Mouse (Mus musculus): Measurements from ENCODE around the gene Sox18. TPM values are rescaled to one million over a fixed set of nuclear protein-coding genes. Genes with fewer than 3 reads are reported as not detected.

The Sox18 gene
- polyA plus RNA-seq, 2 experiments = 4.1 to 5.5 TPM

GRCm38 (mm10) chr2:181677755-181678098 lies 6.3 kb upstream of the Sox18 start:
- Histone ChIP-seq H3K4me2 (ENCODE audit: low read depth) (no peak overlapping the region), H3K27ac (no peak overlapping the region), H3K9me3 (ENCODE audit: control insufficient read depth, low read length) (no peaks in the 10 kb centered on the region), H3K4me3 (ENCODE audit: insufficient read depth in 1 of 2, low read depth in 2 of 2, low read length in 2 of 2) (no peak overlapping the region), H3K36me3 (replicated peaks; ENCODE audit: control insufficient read depth, insufficient read depth, low read depth) (no peaks in the 10 kb centered on the region), H3K9ac (replicated peaks) (no peak overlapping the region), H3K27me3 (ENCODE audit: control insufficient read depth, insufficient read depth, low read length) (peaks cover 11% of the 10 kb centered on the region), H3K4me1 (replicated peaks; ENCODE audit: control insufficient read depth in 2 of 2, insufficient read depth in 2 of 2, low read length in 1 of 2) (peaks cover 3 to 13% of the 10 kb centered on the region in 2 experiments)
- WGBS (ENCODE audit: insufficient replicate concordance) = 26% methylated on average over 3 of the region's 3 CpGs
- DNase-seq (ENCODE audit: low read depth in 3 of 3, low spot score in 3 of 3) (no peak), ATAC-seq (ENCODE audit: insufficient read depth) (no peak)
- TF ChIP-seq CTCF (IDR thresholded peaks at IDR 0.05; ENCODE audit: low read depth) (no peak), EP300 (IDR thresholded peaks at IDR 0.05; ENCODE audit: low read depth) (no peak)

GRCm38 (mm10) chr2:181677096-181677754 lies 5.8 kb upstream of the Sox18 start:
- H3K4me3 ChIP-seq (ENCODE audit: insufficient read depth in 1 of 2, low read depth in 2 of 2, low read length in 2 of 2) = no peak overlapping the region
- ATAC-seq (ENCODE audit: insufficient read depth) (no peak), DNase-seq (ENCODE audit: low read depth in 3 of 3, low spot score in 3 of 3) (no peak)
- H3K27me3 ChIP-seq (ENCODE audit: control insufficient read depth, insufficient read depth, low read length) = peaks cover 16% of the 10 kb centered on the region
- no peaks in the 10 kb centered on the region for H3K36me3 ChIP-seq (replicated peaks; ENCODE audit: control insufficient read depth, insufficient read depth, low read depth)
- WGBS (ENCODE audit: insufficient replicate concordance) = 69% methylated on average over 5 of the region's 5 CpGs
- no peak overlapping the region for H3K4me2 ChIP-seq (ENCODE audit: low read depth)
- H3K27ac ChIP-seq = no peak overlapping the region
- H3K4me1 ChIP-seq (replicated peaks; ENCODE audit: control insufficient read depth in 2 of 2, insufficient read depth in 2 of 2, low read length in 1 of 2) = peaks cover 3 to 13% of the 10 kb centered on the region in 2 experiments
- H3K9ac ChIP-seq (replicated peaks) = no peak overlapping the region
- H3K9me3 ChIP-seq (ENCODE audit: control insufficient read depth, low read length) = no peaks in the 10 kb centered on the region
- TF ChIP-seq CTCF (IDR thresholded peaks at IDR 0.05; ENCODE audit: low read depth) = no peak
- TF ChIP-seq EP300 (IDR thresholded peaks at IDR 0.05; ENCODE audit: low read depth) = no peak

DNA sequence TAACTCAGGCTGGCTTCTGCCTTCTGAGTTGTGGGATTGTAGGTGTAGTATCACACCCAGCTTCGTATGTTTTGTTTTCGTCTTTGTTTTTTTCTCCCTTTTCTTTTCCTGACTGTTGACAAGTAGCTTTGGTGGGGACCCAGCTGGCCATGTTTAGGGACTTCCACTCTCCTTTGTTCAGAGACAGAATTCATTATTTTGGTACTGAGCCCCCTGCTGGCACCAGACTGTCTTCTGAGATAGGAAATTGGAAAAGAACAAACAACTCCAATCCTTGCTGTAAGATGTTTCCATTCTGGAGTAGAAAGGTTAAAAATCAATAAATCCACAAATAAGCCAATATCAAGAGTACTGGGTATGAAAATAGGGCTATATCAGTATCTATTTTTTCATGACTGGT lies 5.0 kb upstream of the Sox18 start:
- Histone ChIP-seq H3K9ac (replicated peaks) (no peak overlapping the region), H3K4me3 (ENCODE audit: insufficient read depth in 1 of 2, low read depth in 2 of 2, low read length in 2 of 2) (no peak overlapping the region), H3K4me2 (ENCODE audit: low read depth) (no peak overlapping the region), H3K4me1 (replicated peaks; ENCODE audit: control insufficient read depth in 2 of 2, insufficient read depth in 2 of 2, low read length in 1 of 2) (peaks cover 3 to 13% of the 10 kb centered on the region in 2 experiments), H3K36me3 (replicated peaks; ENCODE audit: control insufficient read depth, insufficient read depth, low read depth) (no peaks in the 10 kb centered on the region), H3K9me3 (ENCODE audit: control insufficient read depth, low read length) (no peaks in the 10 kb centered on the region), H3K27ac (no peak overlapping the region), H3K27me3 (ENCODE audit: control insufficient read depth, insufficient read depth, low read length) (peaks cover 24% of the 10 kb centered on the region)
- 19% methylated on average over 2 of the region's 2 CpGs for WGBS (ENCODE audit: insufficient replicate concordance)
- no peak for DNase-seq (ENCODE audit: low read depth in 3 of 3, low spot score in 3 of 3)
- no peak for ATAC-seq (ENCODE audit: insufficient read depth)
- TF ChIP-seq CTCF (IDR thresholded peaks at IDR 0.05; ENCODE audit: low read depth) = no peak
- TF ChIP-seq EP300 (IDR thresholded peaks at IDR 0.05; ENCODE audit: low read depth) = no peak

GRCm38 (mm10) chr2:181675454-181675853 lies 4.0 kb upstream of the Sox18 start:
- no peak overlapping the region for H3K9ac ChIP-seq (replicated peaks)
- no peak overlapping the region for H3K27ac ChIP-seq
- ATAC-seq (ENCODE audit: insufficient read depth) (0 out of 2 replicates have a peak, but pooled peaks have one; percentile 14), DNase-seq (ENCODE audit: low read depth in 3 of 3, low spot score in 3 of 3) (no peak)
- peak overlapping the region; percentile 40 for H3K4me2 ChIP-seq (ENCODE audit: low read depth)
- peaks cover 31% of the 10 kb centered on the region for H3K27me3 ChIP-seq (ENCODE audit: control insufficient read depth, insufficient read depth, low read length)
- no peaks in the 10 kb centered on the region for H3K36me3 ChIP-seq (replicated peaks; ENCODE audit: control insufficient read depth, insufficient read depth, low read depth)
- no peaks in the 10 kb centered on the region for H3K9me3 ChIP-seq (ENCODE audit: control insufficient read depth, low read length)
- 3% methylated on average over 14 of the region's 14 CpGs for WGBS (ENCODE audit: insufficient replicate concordance)
- H3K4me3 ChIP-seq (ENCODE audit: insufficient read depth in 1 of 2, low read depth in 2 of 2, low read length in 2 of 2) = no peak overlapping the region
- peaks cover under 1 to 8% of the 10 kb centered on the region in 2 experiments for H3K4me1 ChIP-seq (replicated peaks; ENCODE audit: control insufficient read depth in 2 of 2, insufficient read depth in 2 of 2, low read length in 1 of 2)
- TF ChIP-seq CTCF (IDR thresholded peaks at IDR 0.05; ENCODE audit: low read depth) = no peak
- TF ChIP-seq EP300 (IDR thresholded peaks at IDR 0.05; ENCODE audit: low read depth) = no peak

DNA sequence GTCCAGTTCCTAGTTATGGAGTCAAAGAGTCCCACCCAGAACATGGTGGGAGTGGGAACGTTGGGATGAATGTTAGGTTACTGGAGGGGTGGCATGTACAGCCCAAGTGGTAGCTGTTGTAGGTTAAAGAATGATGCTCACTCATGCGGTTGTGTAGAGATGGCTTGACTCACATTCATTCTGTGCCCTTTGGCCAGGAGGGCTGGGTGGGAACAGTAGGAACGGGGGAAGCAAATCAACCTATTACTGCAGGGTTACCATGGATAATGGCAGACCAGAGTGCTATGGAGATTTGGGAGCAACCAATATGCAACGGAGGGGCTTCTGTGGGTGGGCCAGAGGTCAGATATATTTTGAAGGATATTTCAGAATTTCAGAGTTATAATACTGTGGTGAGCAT lies 3.5 kb upstream of the Sox18 start:
- TF ChIP-seq CTCF (IDR thresholded peaks at IDR 0.05; ENCODE audit: low read depth) = no peak
- TF ChIP-seq EP300 (IDR thresholded peaks at IDR 0.05; ENCODE audit: low read depth) = no peak
- no peak overlapping the region for H3K27ac ChIP-seq

More for the DNA sequence above, 3.5 kb upstream of the Sox18 start:
- Histone ChIP-seq H3K9me3 (ENCODE audit: control insufficient read depth, low read length) (no peaks in the 10 kb centered on the region), H3K27me3 (ENCODE audit: control insufficient read depth, insufficient read depth, low read length) (peaks cover 36% of the 10 kb centered on the region), H3K36me3 (replicated peaks; ENCODE audit: control insufficient read depth, insufficient read depth, low read depth) (no peaks in the 10 kb centered on the region), H3K4me2 (ENCODE audit: low read depth) (no peak overlapping the region), H3K4me1 (replicated peaks; ENCODE audit: control insufficient read depth in 2 of 2, insufficient read depth in 2 of 2, low read length in 1 of 2) (peaks cover 0 to 8% of the 10 kb centered on the region in 2 experiments; a peak in 3 of 4 replicates), H3K9ac (replicated peaks) (no peak overlapping the region), H3K4me3 (ENCODE audit: insufficient read depth in 1 of 2, low read depth in 2 of 2, low read length in 2 of 2) (no peak overlapping the region)
- no peak for DNase-seq (ENCODE audit: low read depth in 3 of 3, low spot score in 3 of 3)
- ATAC-seq (ENCODE audit: insufficient read depth) = no peak
- WGBS (ENCODE audit: insufficient replicate concordance) = 58% methylated on average over 4 of the region's 4 CpGs
